Mouse (Mus musculus): Measurements from ENCODE around the gene Supt5. TPM values are rescaled to one million over a fixed set of nuclear protein-coding genes. Genes with fewer than 3 reads are reported as not detected.

Gene Supt5
- polyA plus RNA-seq, 1 experiment from 2014 or later: 31.5 TPM

DNA sequence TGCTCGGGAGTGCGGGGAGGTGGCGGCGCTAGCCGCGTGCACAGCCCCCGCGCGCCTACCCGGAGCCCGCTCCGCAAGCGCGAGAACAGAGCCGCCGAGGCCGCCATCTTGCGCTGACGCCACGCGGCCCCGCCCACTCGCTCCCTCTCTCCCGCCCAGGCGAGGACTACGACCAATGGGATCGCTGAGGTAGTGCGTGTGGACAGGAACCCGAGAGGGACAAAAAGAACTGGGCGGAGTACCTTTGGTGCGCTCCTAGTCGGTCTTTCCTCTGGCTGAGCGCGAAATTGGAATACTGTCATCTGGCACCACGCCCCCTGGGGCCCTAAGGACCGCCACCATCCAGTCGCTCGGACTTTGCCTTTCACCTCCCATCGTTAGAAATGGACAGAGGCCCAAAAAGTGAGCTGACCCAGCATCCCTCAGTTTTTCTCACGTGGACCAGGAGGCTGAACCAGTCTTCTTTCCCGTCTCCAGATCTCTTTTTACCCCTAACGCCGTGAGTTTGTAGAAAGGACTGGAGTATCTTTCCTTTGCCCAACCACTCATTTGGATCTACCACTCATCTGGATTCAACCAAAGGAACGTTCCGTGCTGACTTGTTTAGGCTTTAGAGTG, 26.5 kb downstream of the Supt5 start, which contains the start of gene Timm50:
TSS of gene Timm50 (minus strand) at position 147 of the 618 bp plus-strand sequence.
- H3K9ac ChIP-seq (ENCODE audit: low read length): peak within 1 kb of the TSS; percentile 87
- H3K4me2 ChIP-seq (replicated peaks; ENCODE audit: low read depth): peak within 1 kb of the TSS; percentile 97
- H3K4me1 ChIP-seq (replicated peaks; ENCODE audit: control insufficient read depth, insufficient read depth): no peaks in the 10 kb centered on the region
- peak within 1 kb of the TSS; percentile 90 for H3K4me3 ChIP-seq (ENCODE audit: low read depth, low read length)
- under 1% methylated on average over 41 of the region's 45 CpGs for WGBS
- peak within 1 kb of the TSS; percentile 65 for H3K27ac ChIP-seq (replicated peaks)
- H3K27me3 ChIP-seq (ENCODE audit: control insufficient read depth, insufficient read depth, low read length): no peaks in the 10 kb centered on the region
- no peaks in the 10 kb centered on the region for H3K9me3 ChIP-seq (ENCODE audit: control insufficient read depth, low read length)
- DNase-seq (ENCODE audit: low spot score): peak; percentile 97
- peak; percentile 97 for ATAC-seq (ENCODE audit: low FRiP score, low TSS enrichment)
- TF ChIP-seq CTCF (IDR thresholded peaks at IDR 0.05; ENCODE audit: low read depth): peak; percentile 31; the same call in 1 of the 2 replicates
- no peak for TF ChIP-seq EP300 (optimal IDR thresholded peaks at IDR 0.05)
- peaks cover 29% of the 10 kb centered on the region for H3K36me3 ChIP-seq (ENCODE audit: control insufficient read depth, insufficient read depth, low read length)

DNA sequence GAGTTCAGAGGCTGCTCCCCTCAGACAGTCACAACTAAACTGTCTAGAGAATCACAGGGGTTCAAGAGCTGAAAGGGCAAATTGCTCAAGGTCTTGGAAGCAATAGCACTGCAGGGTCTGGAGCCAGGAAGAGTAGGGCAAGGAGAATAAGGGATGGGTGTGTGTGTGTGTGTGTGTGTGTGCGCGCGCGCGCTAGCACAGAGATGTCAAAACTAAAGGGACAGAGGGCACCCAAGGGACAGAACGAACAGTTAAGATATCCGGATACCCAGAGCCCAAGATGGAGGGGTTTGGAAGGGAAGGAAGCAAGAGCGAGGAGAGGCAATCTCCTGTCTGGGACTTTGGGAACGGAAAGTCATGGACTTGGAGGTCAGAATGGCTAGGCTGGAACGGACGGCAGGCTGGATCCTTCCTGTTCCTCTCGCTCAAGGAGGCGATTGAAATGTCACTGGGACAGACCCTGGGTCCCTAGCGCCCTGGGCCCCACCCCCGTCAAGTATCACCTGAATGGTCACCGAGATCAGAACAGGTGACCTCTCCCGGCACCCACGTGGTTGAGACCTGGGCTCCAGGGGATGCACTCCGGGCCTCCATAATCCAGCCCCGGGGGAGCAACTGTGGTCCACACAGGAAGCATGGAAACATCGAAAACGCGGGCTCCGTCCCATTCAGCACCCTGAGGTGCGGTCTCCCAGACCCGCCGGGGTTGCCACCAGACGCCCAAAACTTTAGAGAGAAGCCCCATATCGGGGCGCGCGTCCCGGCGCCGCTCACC, 27.2 kb downstream of the Supt5 start:
- ATAC-seq (ENCODE audit: low FRiP score, low TSS enrichment) (peak; percentile 69), DNase-seq (ENCODE audit: low spot score) (no peak)
- peak overlapping the region; percentile 97 for H3K4me2 ChIP-seq (replicated peaks; ENCODE audit: low read depth)
- peak overlapping the region; percentile 87 for H3K9ac ChIP-seq (ENCODE audit: low read length)
- H3K36me3 ChIP-seq (ENCODE audit: control insufficient read depth, insufficient read depth, low read length): peaks cover 28% of the 10 kb centered on the region
- H3K4me1 ChIP-seq (replicated peaks; ENCODE audit: control insufficient read depth, insufficient read depth): no peaks in the 10 kb centered on the region
- H3K4me3 ChIP-seq (ENCODE audit: low read depth, low read length): peak overlapping the region; percentile 90
- peak overlapping the region; percentile 65 for H3K27ac ChIP-seq (replicated peaks)
- H3K9me3 ChIP-seq (ENCODE audit: control insufficient read depth, low read length): no peaks in the 10 kb centered on the region
- 5% methylated on average over 34 of the region's 35 CpGs for WGBS
- TF ChIP-seq CTCF (IDR thresholded peaks at IDR 0.05; ENCODE audit: low read depth): no peak
- no peak for TF ChIP-seq EP300 (optimal IDR thresholded peaks at IDR 0.05)
- no peaks in the 10 kb centered on the region for H3K27me3 ChIP-seq (ENCODE audit: control insufficient read depth, insufficient read depth, low read length)

DNA sequence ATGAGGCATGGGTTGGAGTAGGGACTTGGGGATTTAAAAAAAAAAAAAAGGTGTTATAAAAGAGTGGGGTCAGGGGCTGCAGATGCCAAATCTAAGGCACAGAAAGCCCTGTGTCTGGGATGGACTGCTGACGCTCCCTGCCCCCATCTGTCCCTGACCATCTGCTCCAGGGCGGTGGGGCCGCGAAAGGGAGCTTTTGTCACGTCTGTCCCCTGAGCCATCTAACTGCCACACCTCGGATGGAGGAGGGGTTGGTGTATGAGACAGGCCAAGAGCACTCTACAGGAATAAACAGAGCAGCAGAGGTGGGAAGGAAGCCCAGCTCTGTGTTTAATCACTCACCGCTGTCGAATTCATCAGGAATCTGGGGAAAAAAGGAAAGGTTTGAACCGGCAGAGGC, 28.8 kb downstream of the Supt5 start:
- no peaks in the 10 kb centered on the region for H3K9me3 ChIP-seq (ENCODE audit: control insufficient read depth, low read length)
- no peaks in the 10 kb centered on the region for H3K4me1 ChIP-seq (replicated peaks; ENCODE audit: control insufficient read depth, insufficient read depth)
- H3K27ac ChIP-seq (replicated peaks): no peak overlapping the region
- H3K4me2 ChIP-seq (replicated peaks; ENCODE audit: low read depth): no peak overlapping the region
- H3K27me3 ChIP-seq (ENCODE audit: control insufficient read depth, insufficient read depth, low read length): no peaks in the 10 kb centered on the region
- H3K9ac ChIP-seq (ENCODE audit: low read length): 0 out of 2 replicates have a peak overlapping the region, but pooled peaks have one; percentile 13
- H3K4me3 ChIP-seq (ENCODE audit: low read depth, low read length): no peak overlapping the region
- TF ChIP-seq CTCF (IDR thresholded peaks at IDR 0.05; ENCODE audit: low read depth): no peak
- TF ChIP-seq EP300 (optimal IDR thresholded peaks at IDR 0.05): no peak
- ATAC-seq (ENCODE audit: low FRiP score, low TSS enrichment) (no peak), DNase-seq (ENCODE audit: low spot score) (no peak)
- WGBS: 54% methylated on average over 9 of the region's 9 CpGs
- peaks cover 27% of the 10 kb centered on the region for H3K36me3 ChIP-seq (ENCODE audit: control insufficient read depth, insufficient read depth, low read length)

- peaks cover 27% of the 10 kb centered on the region for H3K36me3 ChIP-seq (ENCODE audit: control insufficient read depth, insufficient read depth, low read length)
- H3K4me1 ChIP-seq (replicated peaks; ENCODE audit: control insufficient read depth, insufficient read depth): no peaks in the 10 kb centered on the region
- no peak for ATAC-seq (ENCODE audit: low FRiP score, low TSS enrichment)
Measured at GRCm38 (mm10) chr7:28306216-28306615, 32.3 kb downstream of the Supt5 start.

GRCm38 (mm10) chr7:28305641-28306040, 32.9 kb downstream of the Supt5 start:
- WGBS: 91% methylated on average over 10 of the region's 10 CpGs
- H3K9me3 ChIP-seq (ENCODE audit: control insufficient read depth, low read length): no peaks in the 10 kb centered on the region
- DNase-seq (ENCODE audit: low spot score): no peak
- no peak for ATAC-seq (ENCODE audit: low FRiP score, low TSS enrichment)
- no peaks in the 10 kb centered on the region for H3K4me1 ChIP-seq (replicated peaks; ENCODE audit: control insufficient read depth, insufficient read depth)
- H3K4me2 ChIP-seq (replicated peaks; ENCODE audit: low read depth): no peak overlapping the region
- H3K27ac ChIP-seq (replicated peaks): no peak overlapping the region
- H3K9ac ChIP-seq (ENCODE audit: low read length): no peak overlapping the region
- peaks cover 10% of the 10 kb centered on the region; the same call in 1 of the 2 replicates for H3K27me3 ChIP-seq (ENCODE audit: control insufficient read depth, insufficient read depth, low read length)
- H3K4me3 ChIP-seq (ENCODE audit: low read depth, low read length): no peak overlapping the region
- TF ChIP-seq CTCF (IDR thresholded peaks at IDR 0.05; ENCODE audit: low read depth): no peak
- TF ChIP-seq EP300 (optimal IDR thresholded peaks at IDR 0.05): no peak
- peaks cover 27% of the 10 kb centered on the region for H3K36me3 ChIP-seq (ENCODE audit: control insufficient read depth, insufficient read depth, low read length)

More at GRCm38 (mm10) chr7:28306216-28306615, 32.3 kb downstream of the Supt5 start:
- H3K27ac ChIP-seq (replicated peaks): no peak overlapping the region
- no peak overlapping the region for H3K9ac ChIP-seq (ENCODE audit: low read length)
- no peak overlapping the region for H3K4me2 ChIP-seq (replicated peaks; ENCODE audit: low read depth)
- no peaks in the 10 kb centered on the region for H3K9me3 ChIP-seq (ENCODE audit: control insufficient read depth, low read length)
- DNase-seq (ENCODE audit: low spot score): no peak
- TF ChIP-seq EP300 (optimal IDR thresholded peaks at IDR 0.05) (no peak), CTCF (IDR thresholded peaks at IDR 0.05; ENCODE audit: low read depth) (no peak)
- peaks cover 7% of the 10 kb centered on the region; the same call in 1 of the 2 replicates for H3K27me3 ChIP-seq (ENCODE audit: control insufficient read depth, insufficient read depth, low read length)
- H3K4me3 ChIP-seq (ENCODE audit: low read depth, low read length): no peak overlapping the region
- WGBS: 94% methylated on average over 8 of the region's 8 CpGs

All from stomach, postnatal 0 days (tissue).